Mouse (Mus musculus): ENCODE results near the gene Nxph4.

The Nxph4 gene

GRCm38 (mm10) chr10:127490160-127491127 is 43.9 kb downstream of the Nxph4 start:
- DNase-seq (ENCODE audit: low spot score in 2 of 2) = no peak

GRCm38 (mm10) chr10:127488856-127489255 is 45.5 kb downstream of the Nxph4 start:
- DNase-seq (ENCODE audit: low spot score in 2 of 2) = no peak

- no peak for DNase-seq (ENCODE audit: low spot score in 2 of 2)
Observed at GRCm38 (mm10) chr10:127485235-127485634, 49.1 kb downstream of the Nxph4 start.

GRCm38 (mm10) chr10:127480833-127481813 is 53.2 kb downstream of the Nxph4 start:
- DNase-seq (ENCODE audit: low spot score in 2 of 2) = no peak

- DNase-seq (ENCODE audit: low spot score in 2 of 2) = no peak
Observed at GRCm38 (mm10) chr10:127479131-127479530, 55.2 kb downstream of the Nxph4 start.

GRCm38 (mm10) chr10:127477301-127477700 is 57.1 kb downstream of the Nxph4 start:
- no peak for DNase-seq (ENCODE audit: low spot score in 2 of 2)

- DNase-seq (ENCODE audit: low spot score in 2 of 2) = no peak
Observed at GRCm38 (mm10) chr10:127476541-127476940, 57.8 kb downstream of the Nxph4 start.

All from spleen, postnatal 4 days (tissue).